In the genomic region with DNA sequence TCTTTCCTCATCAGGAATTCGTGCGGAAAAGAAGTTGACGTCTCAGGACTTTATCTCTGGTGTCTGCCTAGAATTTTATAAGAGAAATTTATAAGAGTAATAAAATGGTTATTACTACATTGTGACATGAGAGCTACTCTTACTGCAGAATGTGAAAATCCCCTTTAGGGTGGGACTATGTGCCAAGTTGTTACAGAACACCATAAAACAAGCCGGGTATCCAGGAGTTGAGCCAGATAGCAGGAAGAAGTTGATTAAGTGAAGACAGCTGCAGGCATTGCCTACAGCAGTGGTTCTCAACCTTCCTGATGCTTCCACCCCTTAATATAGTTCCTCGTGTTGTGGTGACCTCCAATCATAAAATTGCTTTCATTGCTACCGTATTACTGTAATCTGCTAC, we compare ENCODE assay signal across 7 mouse cellular contexts. TPM values are rescaled to one million over a fixed set of nuclear protein-coding genes. Genes with fewer than 3 reads are reported as not detected.
"Had no signal": no experiment of that assay in that cellular context is flagged by ENCODE, and none has a peak within 500 bp of the region (broad histone marks: within the 10 kb centered on the region; RNA-seq: fewer than 3 reads in every experiment).

No protein-coding gene starts in this region.

RNA-seq across cellular contexts. Expression of a gene that starts 30.7 kb away (rescaled TPM):
- polyA plus RNA-seq: embryonic facial prominence, embryonic 10.5 days; embryonic facial prominence, embryonic 14.5 days; erythroblast, embryonic 14.5 days; forebrain, embryonic 11.5 days; forebrain, embryonic 13.5 days; forebrain, embryonic 16.5 days; heart, adult 2 months had no signal
